Mouse (Mus musculus) liver, embryonic 13.5 days (tissue): ENCODE data around the gene Nucks1. TPM values are rescaled to one million over a fixed set of nuclear protein-coding genes. Genes with fewer than 3 reads are reported as not detected.
A peak's percentile ranks its signal among the peaks of the same experiment; 100 is the strongest.

Experiments
- ATAC-seq: fragments of 200-750 bp; cut with Nextera tagmentation; 2 replicates; pipeline ENCODE4 v1.8.0; 2017; ENCODE audit warnings: low read depth, mild to moderate bottlenecking, moderate number of reproducible peaks, moderate library complexity
- DNase-seq: peaks from one replicate; pipeline ENCODE4 v3.0.0; 2022
- H3K27ac ChIP-seq: fragments of 300-500 bp; sonication (generic); 2 replicates; pipeline ENCODE4 v1.5.1; 2015; ENCODE audit warnings: moderate library complexity, mild to moderate bottlenecking, inconsistent platforms
- H3K27me3 ChIP-seq: fragments of 300-500 bp; sonication (generic); 2 replicates; pipeline ENCODE4 v1.6.1; 2015; ENCODE audit warnings: mild to moderate bottlenecking, inconsistent platforms
- H3K36me3 ChIP-seq: fragments of 300-500 bp; sonication (generic); 2 replicates; pipeline ENCODE4 v1.6.1; 2015; ENCODE audit warnings: mild to moderate bottlenecking, inconsistent platforms
- H3K4me1 ChIP-seq: fragments of 300-500 bp; sonication (generic); replicated peaks from 2 replicates; pipeline ENCODE4 v1.6.1; 2015; ENCODE audit warnings: inconsistent platforms
- H3K4me2 ChIP-seq: fragments of 300-500 bp; sonication (generic); 2 replicates; pipeline ENCODE4 v1.6.1; 2015; ENCODE audit warnings: inconsistent platforms, mild to moderate bottlenecking, moderate library complexity
- H3K4me3 ChIP-seq: fragments of 300-500 bp; sonication (generic); replicated peaks from 2 replicates; pipeline ENCODE4 v1.5.1; 2015; ENCODE audit warnings: mild to moderate bottlenecking, inconsistent platforms
- H3K9ac ChIP-seq: fragments of 300-500 bp; sonication (generic); 2 replicates; pipeline ENCODE4 v1.6.1; 2015; ENCODE audit warnings: mild to moderate bottlenecking, inconsistent platforms
- H3K9me3 ChIP-seq: fragments of 300-500 bp; sonication (generic); replicated peaks from 2 replicates; pipeline ENCODE4 v1.6.1; 2016; ENCODE audit warnings: inconsistent platforms
- WGBS: fragments of 180-500 bp; shearing (Covaris S2); methylation state at CpG from one replicate; pipeline ENCODE4 v1.1.7; 2015; ENCODE audit not compliant: insufficient replicate concordance; 5-methylcytosine and 5-hydroxymethylcytosine counted together
- polyA plus RNA-seq: library from polyadenylated mRNA; unstranded; fragments of >200 nt; fragmentation: Nextera tagmentation; extraction: Ambion mirVana; gene quantifications from 2 replicates; pipeline ENCODE4 v1.2.1, GENCODE M21; 2015

The Nucks1 gene
- polyA plus RNA-seq, 1 experiment from 2014 or later = 42.5 TPM

DNA sequence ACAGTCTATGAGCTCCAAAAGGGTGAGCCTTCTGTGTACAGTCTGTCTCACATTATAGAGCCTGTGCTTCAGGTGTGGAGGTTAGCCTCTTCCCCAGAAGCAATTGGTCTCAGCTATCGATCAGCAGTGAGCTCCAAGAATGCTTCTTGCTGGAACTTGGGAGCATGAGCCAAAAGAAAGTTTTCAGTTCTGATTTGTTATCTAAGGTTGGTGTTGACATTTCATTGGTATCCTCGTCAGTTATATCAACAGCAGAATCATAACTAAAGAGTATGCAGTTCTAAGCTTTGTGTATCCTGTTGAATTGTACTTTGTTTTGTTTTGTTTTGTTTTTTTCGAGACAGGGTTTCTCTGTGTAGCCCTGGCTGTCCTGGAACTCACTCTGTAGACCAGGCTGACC is 11.8 kb downstream of the Nucks1 start:
- Histone ChIP-seq H3K9ac (no peak overlapping the region), H3K4me1 (peaks cover 4% of the 10 kb centered on the region), H3K4me2 (no peak overlapping the region), H3K27ac (no peak overlapping the region), H3K27me3 (no peaks in the 10 kb centered on the region), H3K9me3 (no peaks in the 10 kb centered on the region), H3K4me3 (no peak overlapping the region), H3K36me3 (peaks cover 92% of the 10 kb centered on the region)
- DNase-seq (no peak), ATAC-seq (no peak)
- 84% methylated on average over 3 of the region's 3 CpGs for WGBS

DNA sequence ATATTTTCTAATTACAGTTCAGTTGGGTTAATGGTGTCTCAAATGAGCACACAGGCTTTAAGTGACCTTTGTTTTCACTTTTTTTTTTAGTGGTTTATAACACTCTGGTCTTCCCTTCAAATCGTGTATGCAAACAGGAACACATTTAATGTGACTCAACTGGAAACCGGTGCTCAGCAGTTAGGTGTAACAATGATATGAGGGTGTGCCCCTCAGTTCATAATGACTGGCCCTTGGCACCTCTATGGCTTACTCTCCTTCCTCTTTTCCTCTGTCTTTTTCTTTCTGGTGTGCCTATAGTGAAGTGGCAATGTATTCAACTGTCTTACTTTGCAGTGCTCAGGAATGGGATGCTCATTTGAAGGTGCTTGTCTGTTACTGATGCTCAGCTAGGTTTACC is 23.1 kb downstream of the Nucks1 start:
- no peak overlapping the region for H3K4me3 ChIP-seq
- no peaks in the 10 kb centered on the region for H3K9me3 ChIP-seq
- H3K36me3 ChIP-seq = peaks cover 73% of the 10 kb centered on the region
- no peak overlapping the region for H3K27ac ChIP-seq
- WGBS = 71% methylated on average over 2 of the region's 2 CpGs
- DNase-seq (no peak), ATAC-seq (no peak)
- no peak overlapping the region for H3K4me2 ChIP-seq
- peaks cover 2% of the 10 kb centered on the region; the same call in 1 of the 2 replicates for H3K4me1 ChIP-seq
- H3K27me3 ChIP-seq = no peaks in the 10 kb centered on the region
- no peak overlapping the region for H3K9ac ChIP-seq

DNA sequence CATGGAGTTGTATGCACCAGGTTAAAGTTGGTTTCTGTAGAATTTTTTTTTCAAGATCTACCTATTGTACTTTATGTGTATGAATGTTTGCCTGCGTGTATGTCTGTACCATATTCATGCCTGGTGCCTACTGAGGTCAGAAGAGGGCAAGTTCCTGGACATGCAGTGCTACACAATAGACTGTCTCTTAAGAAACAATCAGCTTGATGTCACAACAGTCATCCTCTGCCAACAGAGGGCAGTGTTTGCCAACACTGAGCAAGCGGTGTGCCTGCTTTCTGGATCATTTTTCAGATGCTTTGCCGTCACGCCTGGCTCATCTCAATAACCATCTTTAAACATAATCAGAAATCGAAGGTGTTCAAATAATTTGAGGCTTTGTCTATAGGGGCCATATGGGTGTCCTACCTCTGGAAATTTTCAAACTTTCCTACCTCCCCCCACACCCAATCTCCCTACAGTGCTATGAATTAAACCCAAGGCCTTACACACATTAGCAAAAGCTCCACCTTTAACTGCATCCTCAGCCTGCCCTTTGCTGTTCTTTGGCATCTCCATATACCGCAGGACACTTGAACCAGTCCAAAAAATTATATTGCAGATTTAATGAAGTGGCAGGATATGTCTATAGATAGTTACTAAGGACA is 27.4 kb downstream of the Nucks1 start:
- H3K9me3 ChIP-seq = no peaks in the 10 kb centered on the region
- ATAC-seq (peak; percentile 56), DNase-seq (peak; percentile 10)
- H3K9ac ChIP-seq = no peak overlapping the region
- H3K27me3 ChIP-seq = no peaks in the 10 kb centered on the region
- WGBS = 62% methylated on average over 6 of the region's 6 CpGs
- peaks cover 40% of the 10 kb centered on the region for H3K36me3 ChIP-seq
- H3K4me2 ChIP-seq = no peak overlapping the region
- no peak overlapping the region for H3K4me3 ChIP-seq
- H3K4me1 ChIP-seq = peaks cover 16% of the 10 kb centered on the region
- no peak overlapping the region for H3K27ac ChIP-seq

DNA sequence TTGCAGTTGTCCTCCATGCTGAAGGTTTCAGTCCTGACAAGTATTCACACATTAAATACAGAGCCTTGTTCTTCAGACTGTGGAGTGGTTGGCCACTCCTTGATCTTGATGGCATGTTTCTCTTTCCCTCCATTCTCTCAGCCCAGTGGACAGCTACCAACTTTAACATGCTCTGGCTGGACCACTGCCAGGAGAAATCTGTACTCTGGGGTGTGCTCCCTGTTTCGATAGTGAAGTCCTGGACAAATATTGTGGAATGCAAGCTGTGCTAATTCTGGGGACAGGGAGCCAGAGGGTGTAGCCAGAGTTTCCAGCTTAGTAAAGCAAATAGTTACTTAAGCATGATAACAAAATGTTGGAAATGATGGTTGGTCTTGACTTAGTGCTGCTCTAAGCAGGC is 28.5 kb downstream of the Nucks1 start:
- H3K9me3 ChIP-seq = no peaks in the 10 kb centered on the region
- H3K27ac ChIP-seq = no peak overlapping the region
- H3K4me3 ChIP-seq = no peak overlapping the region
- no peak overlapping the region for H3K4me2 ChIP-seq
- DNase-seq (no peak), ATAC-seq (no peak)
- no peaks in the 10 kb centered on the region for H3K27me3 ChIP-seq
- H3K9ac ChIP-seq = no peak overlapping the region
- peaks cover 26% of the 10 kb centered on the region for H3K4me1 ChIP-seq
- 83% methylated on average over 1 of the region's 1 CpGs for WGBS
- H3K36me3 ChIP-seq = peaks cover 33% of the 10 kb centered on the region

DNA sequence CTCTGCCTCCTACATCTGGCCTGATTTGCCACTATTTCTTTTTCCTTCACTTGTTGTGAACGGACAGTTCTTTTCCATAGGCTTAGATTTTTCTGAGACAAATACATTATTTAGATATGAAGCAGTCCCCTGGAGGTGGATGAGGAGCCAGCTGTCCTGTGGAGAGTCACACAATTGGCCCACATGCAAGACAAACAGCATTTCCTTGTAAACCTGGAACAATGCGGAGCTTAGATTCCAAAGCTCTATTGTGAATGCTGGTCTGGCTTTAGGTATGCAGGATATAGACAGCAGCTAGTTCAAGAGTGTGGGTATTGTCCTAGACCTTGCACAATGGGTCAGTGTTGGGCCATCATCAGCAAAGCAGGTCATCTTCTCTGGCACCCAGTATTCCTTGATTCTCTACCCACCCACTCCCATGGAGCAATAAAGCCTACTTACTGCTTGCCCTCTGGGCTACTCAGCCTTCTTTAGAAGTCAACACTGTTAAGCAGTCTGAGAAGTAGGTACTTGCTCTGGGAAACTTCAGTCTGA is 30.4 kb downstream of the Nucks1 start:
- ATAC-seq = no peak
- Histone ChIP-seq H3K4me3 (no peak overlapping the region), H3K4me2 (no peak overlapping the region), H3K9ac (no peak overlapping the region), H3K4me1 (peaks cover 35% of the 10 kb centered on the region), H3K27me3 (no peaks in the 10 kb centered on the region), H3K36me3 (peaks cover 23% of the 10 kb centered on the region), H3K9me3 (no peaks in the 10 kb centered on the region), H3K27ac (no peak overlapping the region)
- DNase-seq = no peak
- WGBS = 73% methylated on average over 2 of the region's 2 CpGs

DNA sequence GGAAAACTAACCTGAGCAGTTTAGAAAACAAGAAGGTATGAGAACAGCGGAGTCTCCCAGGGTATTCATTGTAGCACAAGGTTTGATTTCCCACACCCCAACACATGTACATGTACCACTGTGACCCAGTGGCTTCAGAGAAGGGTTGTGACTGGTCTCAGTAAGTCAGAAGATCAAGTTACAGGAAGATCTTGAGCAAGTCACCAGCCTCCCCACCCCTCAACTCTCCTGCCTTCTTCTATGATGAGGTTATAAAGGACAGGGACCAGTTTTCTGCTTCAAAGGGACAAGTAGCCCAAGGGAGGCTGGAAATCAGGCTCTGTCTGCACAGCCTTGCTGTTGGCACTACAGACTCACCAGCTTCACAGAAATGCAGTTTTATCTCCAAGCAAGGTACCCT is 31.2 kb downstream of the Nucks1 start:
- Histone ChIP-seq H3K27me3 (no peaks in the 10 kb centered on the region), H3K9ac (no peak overlapping the region), H3K4me2 (no peak overlapping the region), H3K36me3 (peaks cover 18% of the 10 kb centered on the region), H3K9me3 (no peaks in the 10 kb centered on the region), H3K4me3 (no peak overlapping the region), H3K4me1 (peaks cover 42% of the 10 kb centered on the region), H3K27ac (no peak overlapping the region)
- WGBS = 88% methylated on average over 1 of the region's 1 CpGs
- no peak for ATAC-seq
- DNase-seq = no peak

DNA sequence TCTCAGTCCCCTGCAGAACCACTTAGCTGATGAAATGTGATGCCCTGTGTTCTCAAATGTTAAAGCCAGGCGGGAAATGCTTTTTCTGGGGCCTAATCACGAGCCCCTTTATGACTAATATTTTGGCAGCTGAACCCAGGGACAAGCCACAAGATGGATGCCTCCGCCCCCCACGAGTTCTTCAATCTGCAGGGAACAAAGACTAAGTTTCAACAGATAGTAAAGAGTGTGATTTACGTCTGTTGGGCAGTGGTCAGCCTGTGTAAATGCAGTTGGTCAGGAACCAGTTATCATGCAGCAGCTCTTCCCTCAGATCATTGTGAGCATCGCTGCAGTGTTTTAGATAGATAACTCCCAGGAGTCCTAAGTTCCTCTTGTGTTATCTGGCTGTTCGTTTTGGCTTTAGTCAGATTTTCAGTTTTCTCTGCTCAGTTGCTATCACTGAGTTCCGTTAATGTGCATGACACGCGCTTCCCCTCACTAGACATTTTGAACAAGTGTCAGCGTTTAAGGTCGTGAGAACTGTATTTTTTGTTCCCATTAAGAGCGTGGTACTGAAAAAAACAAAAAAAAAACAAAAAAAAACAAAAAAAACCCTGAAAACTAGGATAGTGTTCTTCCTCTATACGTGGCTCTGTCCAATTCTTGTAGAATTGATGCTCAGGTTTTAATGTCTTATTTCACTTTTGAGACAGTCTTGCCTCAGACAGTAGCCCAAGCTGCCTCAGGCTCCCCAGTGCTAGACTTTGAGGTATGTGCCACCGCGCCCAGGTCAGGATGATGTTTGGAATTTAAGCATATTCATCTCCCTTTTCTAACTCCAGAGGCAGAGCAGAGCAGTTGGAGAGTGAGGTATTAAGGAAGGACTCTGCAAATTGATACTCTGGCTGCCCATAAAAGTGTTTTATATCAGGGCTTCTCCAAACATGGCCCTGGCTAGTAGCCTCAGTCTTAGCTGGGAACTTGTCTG is 32.6 kb downstream of the Nucks1 start:
- no peak overlapping the region for H3K27ac ChIP-seq
- no peaks in the 10 kb centered on the region for H3K27me3 ChIP-seq
- no peak overlapping the region for H3K9ac ChIP-seq
- ATAC-seq (no peak), DNase-seq (no peak)
- H3K9me3 ChIP-seq = no peaks in the 10 kb centered on the region
- WGBS = 19% methylated on average over 16 of the region's 16 CpGs
- H3K36me3 ChIP-seq = peaks cover 8% of the 10 kb centered on the region; the same call in 1 of the 2 replicates
- H3K4me2 ChIP-seq = no peak overlapping the region
- H3K4me3 ChIP-seq = no peak overlapping the region
- H3K4me1 ChIP-seq = peaks cover 42% of the 10 kb centered on the region

DNA sequence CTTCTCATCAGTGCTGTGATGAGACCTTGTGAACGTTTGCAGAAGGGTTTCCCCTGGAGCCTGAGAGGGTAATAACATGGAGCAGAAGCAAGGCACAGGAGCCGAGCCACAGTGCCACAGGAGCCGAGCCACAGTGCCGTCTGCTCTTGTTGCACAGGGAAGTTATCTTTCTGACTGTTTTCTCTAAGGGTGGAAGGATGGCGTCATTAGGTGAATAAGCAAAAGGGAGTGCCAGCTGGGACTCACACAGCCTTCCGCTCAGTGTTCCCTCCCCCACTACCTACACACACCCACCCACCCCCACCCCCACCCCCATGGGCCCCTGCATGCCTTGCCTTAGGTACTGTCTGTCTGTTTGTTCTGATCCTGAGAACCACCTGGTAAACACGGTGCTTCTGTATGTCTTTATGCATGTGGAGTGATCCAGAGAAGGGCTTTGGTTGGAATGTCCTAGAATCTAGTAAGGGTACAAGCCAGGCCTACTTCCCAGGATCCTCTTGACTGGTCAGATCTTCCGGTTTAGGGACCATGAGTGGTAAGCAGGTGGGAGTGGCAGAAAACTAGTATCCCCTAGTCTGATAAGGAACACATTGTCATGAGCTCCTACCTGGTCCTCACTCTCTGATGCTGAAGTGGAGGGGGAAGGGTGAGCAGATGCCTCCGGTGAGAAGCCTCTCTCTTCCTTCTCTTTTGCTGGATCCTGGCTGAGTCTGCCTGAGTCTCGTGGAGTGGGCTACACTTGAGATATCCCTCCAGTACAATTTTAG is 35.5 kb downstream of the Nucks1 start:
- ATAC-seq (no peak), DNase-seq (no peak)
- Histone ChIP-seq H3K4me3 (no peak overlapping the region), H3K4me2 (no peak overlapping the region), H3K27me3 (no peaks in the 10 kb centered on the region), H3K36me3 (no peaks in the 10 kb centered on the region), H3K27ac (no peak overlapping the region), H3K9ac (no peak overlapping the region), H3K9me3 (no peaks in the 10 kb centered on the region), H3K4me1 (peaks cover 32% of the 10 kb centered on the region)
- 25% methylated on average over 10 of the region's 10 CpGs for WGBS

- Histone ChIP-seq H3K27ac (no peak overlapping the region), H3K4me2 (no peak overlapping the region)
- 65% methylated on average over 11 of the region's 11 CpGs for WGBS
Observed at GRCm38 (mm10) chr1:131946462-131947215, 36.3 kb downstream of the Nucks1 start.

DNA sequence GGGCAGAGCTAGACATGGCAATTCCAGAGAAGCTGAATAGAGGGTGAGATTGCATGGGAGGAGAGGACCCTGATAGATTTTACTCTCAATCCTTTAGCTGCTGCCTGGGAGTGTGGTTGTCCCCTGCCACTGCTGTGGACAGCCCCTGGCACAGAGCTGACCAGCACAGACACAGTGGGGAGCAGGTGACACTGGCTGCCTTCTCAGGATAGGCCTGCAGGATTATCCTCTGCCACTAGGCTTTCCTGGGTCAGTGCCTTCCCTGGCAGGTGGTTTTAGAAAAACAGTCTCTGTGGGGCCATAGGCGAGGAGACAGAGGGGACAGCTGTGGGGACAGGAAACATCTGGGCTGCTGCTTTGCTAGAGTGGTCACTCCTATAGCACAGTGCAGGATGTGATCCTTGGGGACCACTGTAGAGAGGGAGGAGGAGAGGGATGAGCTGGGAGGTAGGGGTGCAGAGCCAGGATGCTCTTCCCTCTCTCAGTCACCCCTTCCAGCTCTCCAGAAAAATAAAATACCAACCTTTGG is 37.7 kb downstream of the Nucks1 start:
- H3K9me3 ChIP-seq = no peaks in the 10 kb centered on the region
- H3K27ac ChIP-seq = no peak overlapping the region
- no peak for ATAC-seq
- H3K4me3 ChIP-seq = no peak overlapping the region
- H3K4me2 ChIP-seq = no peak overlapping the region
- DNase-seq = no peak
- WGBS = 35% methylated on average over 1 of the region's 1 CpGs
- H3K27me3 ChIP-seq = no peaks in the 10 kb centered on the region
- H3K36me3 ChIP-seq = no peaks in the 10 kb centered on the region
- no peak overlapping the region for H3K9ac ChIP-seq
- peaks cover 24% of the 10 kb centered on the region for H3K4me1 ChIP-seq

More at GRCm38 (mm10) chr1:131946462-131947215, 36.3 kb downstream of the Nucks1 start:
- Histone ChIP-seq H3K4me3 (no peak overlapping the region), H3K27me3 (no peaks in the 10 kb centered on the region), H3K36me3 (no peaks in the 10 kb centered on the region), H3K4me1 (peaks cover 32% of the 10 kb centered on the region), H3K9me3 (no peaks in the 10 kb centered on the region), H3K9ac (no peak overlapping the region)
- no peak for ATAC-seq
- DNase-seq = no peak
